22 mouse cellular contexts compared by ENCODE assay signal in genomic region chr6:6785939-6786490, GRCm38 (mm10).
DNase-seq lines count a peak whose midpoint lies in the region; ATAC-seq and TF ChIP-seq lines count a peak whose summit lies in the region.
"Had no signal": no experiment of that assay in that cellular context is flagged by ENCODE, and none has a peak within 500 bp of the region (broad histone marks: within the 10 kb centered on the region; RNA-seq: fewer than 3 reads in every experiment).

No protein-coding gene starts in this region.

- 17% methylated on average over 1 of the region's 1 CpGs for WGBS in forebrain, embryonic 15.5 days
- WGBS in forebrain, postnatal 0 days = 12% methylated on average over 1 of the region's 1 CpGs
- 4% methylated on average over 1 of the region's 1 CpGs for WGBS in heart, postnatal 0 days
- WGBS in embryonic facial prominence, embryonic 10.5 days = 24% methylated on average over 1 of the region's 1 CpGs
- WGBS in limb, embryonic 13.5 days = 22% methylated on average over 1 of the region's 1 CpGs
- WGBS in kidney, embryonic 15.5 days = 50% methylated on average over 1 of the region's 1 CpGs
- 40% methylated on average over 1 of the region's 1 CpGs for WGBS in kidney, embryonic 16.5 days

- H3K27me3 ChIP-seq in forebrain, embryonic 15.5 days = no peaks in the 10 kb centered on the region
- H3K27me3 ChIP-seq in forebrain, postnatal 0 days (ENCODE audit: insufficient read depth, low read length) = no peaks in the 10 kb centered on the region
- H3K27me3 ChIP-seq in heart, postnatal 0 days (ENCODE audit: control insufficient read depth, insufficient read depth, low read length) = no peaks in the 10 kb centered on the region
- H3K27me3 ChIP-seq in embryonic facial prominence, embryonic 10.5 days (replicated peaks; ENCODE audit: low read depth, poor library complexity, severe bottlenecking) = no peaks in the 10 kb centered on the region
- no peaks in the 10 kb centered on the region for H3K27me3 ChIP-seq in limb, embryonic 13.5 days
- H3K27me3 ChIP-seq in kidney, embryonic 15.5 days = no peaks in the 10 kb centered on the region
- H3K27me3 ChIP-seq in kidney, embryonic 16.5 days (ENCODE audit: insufficient read depth, low read length) = no peaks in the 10 kb centered on the region
- H3K27me3 ChIP-seq: embryonic facial prominence, embryonic 15.5 days; megakaryocyte, embryonic 14.5 days had no signal

- H3K4me1 ChIP-seq in forebrain, embryonic 15.5 days = no peaks in the 10 kb centered on the region
- H3K4me1 ChIP-seq in forebrain, postnatal 0 days (ENCODE audit: insufficient read depth) = no peaks in the 10 kb centered on the region
- H3K4me1 ChIP-seq in heart, postnatal 0 days (ENCODE audit: control insufficient read depth, insufficient read depth) = 0 out of 2 replicates have a peak, but pooled peaks cover 6% of the 10 kb centered on the region
- H3K4me1 ChIP-seq in embryonic facial prominence, embryonic 10.5 days = 0 out of 2 replicates have a peak, but pooled peaks cover 8% of the 10 kb centered on the region
- H3K4me1 ChIP-seq in limb, embryonic 13.5 days = peaks cover 12% of the 10 kb centered on the region
- no peaks in the 10 kb centered on the region for H3K4me1 ChIP-seq in kidney, embryonic 15.5 days
- H3K4me1 ChIP-seq in kidney, embryonic 16.5 days (ENCODE audit: insufficient read depth, low read length) = no peaks in the 10 kb centered on the region
- H3K4me1 ChIP-seq: embryonic facial prominence, embryonic 15.5 days; megakaryocyte, embryonic 14.5 days had no signal

- ATAC-seq in forebrain, embryonic 15.5 days (replicated peaks) = peak; percentile 57
- ATAC-seq in forebrain, postnatal 0 days = no peak
- ATAC-seq in heart, postnatal 0 days (ENCODE audit: insufficient read depth, low read depth) = peak; percentile 39; the same call in 1 of the 2 replicates
- peak; percentile 67; the same call in 1 of the 2 replicates for ATAC-seq in limb, embryonic 13.5 days (ENCODE audit: low FRiP score, low read depth)
- ATAC-seq in kidney, embryonic 15.5 days (replicated peaks; ENCODE audit: low FRiP score) = no peak
- ATAC-seq in kidney, embryonic 16.5 days (ENCODE audit: low FRiP score, low TSS enrichment) = no peak
- ATAC-seq: intestine, postnatal 0 days; lung, postnatal 0 days had no signal

- H3K4me2 ChIP-seq in forebrain, embryonic 15.5 days (replicated peaks) = no peak overlapping the region
- no peak overlapping the region for H3K4me2 ChIP-seq in forebrain, postnatal 0 days (ENCODE audit: low read depth)
- no peak overlapping the region for H3K4me2 ChIP-seq in heart, postnatal 0 days (ENCODE audit: low read depth, low read length)
- no peak overlapping the region for H3K4me2 ChIP-seq in limb, embryonic 13.5 days (replicated peaks)
- H3K4me2 ChIP-seq in kidney, embryonic 15.5 days = no peak overlapping the region
- H3K4me2 ChIP-seq in kidney, embryonic 16.5 days (replicated peaks; ENCODE audit: low read depth, low read length) = no peak overlapping the region
- H3K4me2 ChIP-seq: embryonic facial prominence, embryonic 15.5 days; hindbrain, embryonic 14.5 days; liver, embryonic 11.5 days had no signal

- no peak for DNase-seq in forebrain, postnatal 0 days
- no peak for DNase-seq in heart, postnatal 0 days (ENCODE audit: low spot score)
- DNase-seq in heart, adult 8-10 months (ENCODE audit: low spot score) = no peak
- peak; percentile 59 for DNase-seq in embryonic facial prominence, embryonic 10.5 days (ENCODE audit: low spot score)
- DNase-seq: adrenal gland, adult 8-10 months; cerebellum, adult 11 months; cerebellum, postnatal 25 days; gastrocnemius, postnatal 10 days; heart, postnatal 10 days; kidney, postnatal 10 days; layer of hippocampus, adult 9-11 months; thymus, postnatal 4 days had no signal

- no peaks in the 10 kb centered on the region for H3K9me3 ChIP-seq in forebrain, embryonic 15.5 days
- H3K9me3 ChIP-seq in forebrain, postnatal 0 days (ENCODE audit: low read length) = no peaks in the 10 kb centered on the region
- no peaks in the 10 kb centered on the region for H3K9me3 ChIP-seq in heart, postnatal 0 days (replicated peaks; ENCODE audit: control insufficient read depth, low read length)
- no peaks in the 10 kb centered on the region for H3K9me3 ChIP-seq in embryonic facial prominence, embryonic 10.5 days
- H3K9me3 ChIP-seq in limb, embryonic 13.5 days = no peaks in the 10 kb centered on the region
- H3K9me3 ChIP-seq in kidney, embryonic 15.5 days (replicated peaks) = no peaks in the 10 kb centered on the region
- no peaks in the 10 kb centered on the region for H3K9me3 ChIP-seq in kidney, embryonic 16.5 days (ENCODE audit: low read length)
- H3K9me3 ChIP-seq: embryonic facial prominence, embryonic 15.5 days; megakaryocyte, embryonic 14.5 days had no signal

- no peaks in the 10 kb centered on the region for H3K36me3 ChIP-seq in forebrain, embryonic 15.5 days
- H3K36me3 ChIP-seq in forebrain, postnatal 0 days (ENCODE audit: insufficient read depth) = no peaks in the 10 kb centered on the region
- H3K36me3 ChIP-seq in heart, postnatal 0 days (replicated peaks; ENCODE audit: control insufficient read depth, insufficient read depth, low read length) = no peaks in the 10 kb centered on the region
- no peaks in the 10 kb centered on the region for H3K36me3 ChIP-seq in embryonic facial prominence, embryonic 10.5 days (replicated peaks)
- no peaks in the 10 kb centered on the region for H3K36me3 ChIP-seq in limb, embryonic 13.5 days
- no peaks in the 10 kb centered on the region for H3K36me3 ChIP-seq in kidney, embryonic 15.5 days
- H3K36me3 ChIP-seq in kidney, embryonic 16.5 days (ENCODE audit: insufficient read depth, low read length) = no peaks in the 10 kb centered on the region
- H3K36me3 ChIP-seq: embryonic facial prominence, embryonic 15.5 days had no signal

- no peak for TF ChIP-seq EP300 in heart, postnatal 0 days (IDR thresholded peaks at IDR 0.05; ENCODE audit: low read depth)

- H3K9ac ChIP-seq in forebrain, embryonic 15.5 days (replicated peaks) = no peak overlapping the region
- no peak overlapping the region for H3K9ac ChIP-seq in forebrain, postnatal 0 days
- H3K9ac ChIP-seq in heart, postnatal 0 days (replicated peaks; ENCODE audit: low read depth, low read length) = no peak overlapping the region
- H3K9ac ChIP-seq in limb, embryonic 13.5 days = no peak overlapping the region
- H3K9ac ChIP-seq in kidney, embryonic 15.5 days = no peak overlapping the region
- no peak overlapping the region for H3K9ac ChIP-seq in kidney, embryonic 16.5 days (replicated peaks; ENCODE audit: low read length)
- H3K9ac ChIP-seq: embryonic facial prominence, embryonic 15.5 days; hindbrain, embryonic 14.5 days had no signal

- no peak overlapping the region for H3K4me3 ChIP-seq in forebrain, embryonic 15.5 days
- no peak overlapping the region for H3K4me3 ChIP-seq in forebrain, postnatal 0 days (ENCODE audit: low read depth, low read length)
- H3K4me3 ChIP-seq in heart, postnatal 0 days (ENCODE audit: low read depth, low read length) = no peak overlapping the region
- no peak overlapping the region for H3K4me3 ChIP-seq in embryonic facial prominence, embryonic 10.5 days
- H3K4me3 ChIP-seq in limb, embryonic 13.5 days = no peak overlapping the region
- no peak overlapping the region for H3K4me3 ChIP-seq in kidney, embryonic 15.5 days (replicated peaks)
- no peak overlapping the region for H3K4me3 ChIP-seq in kidney, embryonic 16.5 days (ENCODE audit: low read length)
- H3K4me3 ChIP-seq: embryonic facial prominence, embryonic 15.5 days; megakaryocyte, embryonic 14.5 days had no signal

- no peak overlapping the region for H3K27ac ChIP-seq in forebrain, embryonic 15.5 days (replicated peaks)
- H3K27ac ChIP-seq in forebrain, postnatal 0 days (ENCODE audit: low read depth, low read length) = no peak overlapping the region
- H3K27ac ChIP-seq in heart, postnatal 0 days (ENCODE audit: low read depth) = no peak overlapping the region
- no peak overlapping the region for H3K27ac ChIP-seq in embryonic facial prominence, embryonic 10.5 days (replicated peaks)
- no peak overlapping the region for H3K27ac ChIP-seq in limb, embryonic 13.5 days
- H3K27ac ChIP-seq in kidney, embryonic 15.5 days = no peak overlapping the region
- no peak overlapping the region for H3K27ac ChIP-seq in kidney, embryonic 16.5 days (ENCODE audit: low read length)
- H3K27ac ChIP-seq: embryonic facial prominence, embryonic 15.5 days; hindbrain, embryonic 14.5 days had no signal

- TF ChIP-seq CTCF in forebrain, postnatal 0 days (IDR thresholded peaks at IDR 0.05; ENCODE audit: low read depth) = no peak
- no peak for TF ChIP-seq CTCF in heart, postnatal 0 days (IDR thresholded peaks at IDR 0.05; ENCODE audit: low read depth)

Comparison
In these comparisons a context has a peak if more than half of its experiments do, and no peak if none do; other contexts are left out.
1. ATAC-seq: peak in forebrain, embryonic 15.5 days (single experiment), heart, postnatal 0 days (single experiment) and limb, embryonic 13.5 days (single experiment); none in forebrain, postnatal 0 days (single experiment), kidney, embryonic 15.5 days (single experiment) and kidney, embryonic 16.5 days (single experiment).